Mouse (Mus musculus) mammary gland, adult 2 months (tissue): ENCODE results near the gene Gpr19. TPM values are rescaled to one million over a fixed set of nuclear protein-coding genes. Genes with fewer than 3 reads are reported as not detected.

Experiments
- polyA plus RNA-seq: library from polyadenylated mRNA; depleted of rRNA; stranded (reverse); fragments of >200 nt; gene quantifications from 2 replicates; pipeline ENCODE4 v1.2.3, GENCODE M21; 2012; ENCODE audit warnings: low replicate concordance; rRNA removed

The Gpr19 gene
- 8.6 and 9.2 TPM in 2 replicates for polyA plus RNA-seq

GRCm38 (mm10) chr6:134898095-134898965, at the start of gene Gpr19:
Gene Gpr19 (minus strand): TSS chr6:134898578.

DNA sequence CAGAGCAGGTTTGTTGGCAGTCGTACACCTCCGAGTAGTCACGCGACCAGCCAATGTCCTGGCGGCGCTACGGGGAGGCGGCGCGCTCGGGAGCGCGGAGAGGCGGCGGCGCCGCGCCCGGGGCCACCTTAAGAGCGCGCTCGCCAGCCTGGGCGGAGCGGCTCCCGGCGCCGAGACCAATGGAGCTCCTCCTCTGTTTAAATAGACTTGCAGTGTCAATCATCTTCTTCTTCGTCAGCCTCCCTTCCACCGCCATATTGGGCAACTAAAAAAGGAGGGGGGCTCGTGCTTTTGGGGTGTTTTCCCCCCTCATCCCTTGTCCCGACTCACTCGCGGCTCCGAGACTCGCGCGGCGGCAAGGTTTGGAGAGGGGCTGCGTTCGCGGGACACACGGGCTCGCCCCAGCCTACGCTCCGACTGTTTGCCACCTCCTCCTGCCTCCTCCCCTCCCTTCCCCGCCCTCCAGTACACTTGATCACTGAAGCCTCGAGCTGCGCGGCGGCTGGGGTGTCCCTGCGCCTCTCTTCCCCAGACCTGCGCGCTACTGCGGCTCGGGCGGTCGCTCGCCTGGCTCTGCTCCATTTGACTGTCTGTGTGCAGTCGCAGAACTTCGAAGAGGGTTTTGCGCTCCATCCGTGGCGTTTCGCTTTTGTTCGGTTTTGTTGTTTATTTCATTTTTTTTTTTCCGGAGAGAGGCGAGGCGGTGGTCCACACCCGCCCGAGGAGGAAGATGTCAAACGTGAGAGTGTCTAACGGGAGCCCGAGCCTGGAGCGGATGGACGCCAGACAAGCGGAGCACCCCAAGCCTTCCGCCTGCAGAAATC, 22.0 kb upstream of the Gpr19 start, which contains the start of gene Cdkn1b:
TSS of gene Cdkn1b (plus strand) at position 212 of the 824 bp plus-strand sequence.

GRCm38 (mm10) chr6:134829786-134830700, 68.3 kb downstream of the Gpr19 start, which contains the start of gene Crebl2:
Gene Crebl2 (plus strand): TSS chr6:134830154.

Other genes with a start within 250 kb of the Gpr19 start
- gene Dusp16, start 106.0 kb downstream of the Gpr19 start, polyA plus RNA-seq, result 22.5 and 36.7 TPM in 2 replicates
- 9.2 and 19.1 TPM in 2 replicates for gene Crebl2, start 68.4 kb downstream of the Gpr19 start, polyA plus RNA-seq
- 14.5 and 33.4 TPM in 2 replicates for gene Cdkn1b, start 21.8 kb upstream of the Gpr19 start, polyA plus RNA-seq
- gene Apold1, start 83.1 kb upstream of the Gpr19 start, polyA plus RNA-seq, result 1.4 and 2.0 TPM in 2 replicates
- gene Ddx47, start 113.0 kb upstream of the Gpr19 start, polyA plus RNA-seq, result 31.3 and 53.7 TPM in 2 replicates
- 0.61 and 0.92 TPM in 2 replicates for gene Gprc5a, start 167.1 kb upstream of the Gpr19 start, polyA plus RNA-seq
- gene Gprc5d, start 219.7 kb upstream of the Gpr19 start, polyA plus RNA-seq, result 0.42 and 0.45 TPM in 2 replicates